Mouse (Mus musculus): ENCODE measurements at regions not wholly inside any gene's neighbourhood (a gene's known extent, or its start where the extent isn't known, plus 50 kb on each side); places are given as distances from the start of the nearest gene placed in this dataset.

DNA sequence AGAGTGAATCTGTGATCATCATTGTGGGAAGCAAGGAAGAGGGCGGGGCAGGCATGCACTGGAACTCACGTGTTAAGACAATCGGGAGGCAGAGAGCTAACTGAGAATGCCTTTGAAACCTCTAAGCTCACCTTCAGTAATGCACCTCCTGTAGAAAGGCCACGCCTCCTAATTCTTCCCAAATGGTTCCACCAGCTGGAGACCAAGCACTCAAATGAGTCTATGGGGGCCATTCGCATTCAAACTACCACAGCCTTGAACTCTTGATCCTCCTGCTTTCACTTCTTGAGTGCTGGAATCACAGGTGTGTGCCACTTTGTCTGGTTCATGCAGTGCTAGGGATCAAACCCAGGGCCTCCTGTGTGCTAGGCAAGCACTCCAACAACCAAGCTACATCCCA is 68.5 kb upstream of the Tnrc6c start:
- TF ChIP-seq CTCF (IDR thresholded peaks at IDR 0.05; ENCODE audit: borderline replicate concordance, control insufficient read depth, extremely low read depth, insufficient read depth, low read length, poor library complexity) (no peak), POLR2A (IDR thresholded peaks at IDR 0.05; ENCODE audit: control insufficient read depth, extremely low read depth, insufficient read depth, low read length, poor library complexity) (no peak)

All from thymus, adult 2 months (tissue).